Mouse (Mus musculus): ENCODE data around the gene C3.

The C3 gene

DNA sequence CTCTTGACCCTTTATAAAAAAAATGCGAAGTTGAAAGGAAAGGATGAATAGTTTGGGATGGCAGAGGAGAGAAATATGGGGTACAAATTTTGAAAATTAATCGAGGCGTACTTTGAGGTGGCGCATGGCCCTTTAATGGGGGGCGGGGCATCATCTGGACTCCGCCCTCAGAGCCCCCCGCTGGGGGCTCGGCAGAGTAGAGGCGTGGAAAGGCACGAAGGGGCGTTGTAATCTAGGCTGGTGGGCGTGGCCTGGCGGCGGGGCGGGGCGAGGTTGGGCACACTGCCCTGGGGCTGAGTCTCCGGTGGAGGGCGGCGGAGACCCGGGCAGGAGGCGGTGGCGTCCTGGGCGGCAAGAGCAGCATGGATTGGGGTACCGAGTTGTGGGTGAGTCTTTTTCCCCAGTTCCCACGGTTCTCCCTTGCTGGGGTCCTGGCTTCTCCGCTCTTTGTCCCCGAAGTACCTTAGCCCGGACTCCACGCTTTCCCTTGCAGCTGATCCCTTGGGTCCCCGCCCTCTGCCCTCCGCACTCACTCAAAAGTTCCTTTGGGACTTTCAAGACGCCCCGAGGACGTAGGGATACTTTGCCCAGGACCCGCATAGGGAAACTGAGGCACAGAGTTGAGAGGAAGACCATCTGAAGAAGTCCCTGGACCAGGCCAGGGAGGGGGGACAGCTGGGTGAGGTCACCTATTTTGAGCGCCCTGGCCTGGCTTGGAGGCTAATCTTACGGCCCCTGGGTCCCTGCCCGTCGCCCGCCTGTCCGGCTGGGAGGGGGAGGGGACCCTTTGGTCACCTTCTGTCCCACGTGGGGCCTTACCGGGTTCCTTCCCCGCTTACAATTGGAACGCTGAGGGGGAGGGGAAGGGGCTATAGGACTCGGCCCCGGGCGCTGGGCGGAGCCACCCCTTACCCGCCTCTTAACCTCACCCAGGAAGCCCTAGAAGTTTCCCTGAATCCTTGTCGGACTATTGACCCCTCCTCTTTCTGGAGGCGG lies 21.5 kb upstream of the C3 start, which contains the start of gene Trip10:
Trip10 (plus strand) TSS at position 270 of the 996 bp plus-strand sequence.
- peak; percentile 94 for DNase-seq

DNA sequence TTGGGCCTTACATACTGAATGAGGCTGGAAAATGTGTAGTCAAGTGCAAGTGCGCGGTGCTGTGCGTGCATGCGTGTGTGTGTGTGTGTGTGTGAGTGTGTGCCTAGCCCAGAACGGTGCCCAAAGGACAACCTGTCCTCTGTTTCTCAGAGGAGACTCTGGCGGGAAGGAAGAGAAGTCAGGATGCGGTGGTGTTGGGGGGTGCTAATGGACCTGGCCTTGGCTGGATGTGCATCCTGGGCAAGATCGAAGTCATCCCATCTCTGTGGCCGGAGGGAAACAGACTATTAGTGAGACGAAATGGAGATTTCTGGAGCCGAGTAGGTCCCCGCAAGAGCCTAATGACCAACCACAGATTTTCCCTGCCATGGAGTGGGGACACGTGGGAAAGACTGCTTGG lies 20.8 kb upstream of the C3 start:
- no peak for DNase-seq

DNA sequence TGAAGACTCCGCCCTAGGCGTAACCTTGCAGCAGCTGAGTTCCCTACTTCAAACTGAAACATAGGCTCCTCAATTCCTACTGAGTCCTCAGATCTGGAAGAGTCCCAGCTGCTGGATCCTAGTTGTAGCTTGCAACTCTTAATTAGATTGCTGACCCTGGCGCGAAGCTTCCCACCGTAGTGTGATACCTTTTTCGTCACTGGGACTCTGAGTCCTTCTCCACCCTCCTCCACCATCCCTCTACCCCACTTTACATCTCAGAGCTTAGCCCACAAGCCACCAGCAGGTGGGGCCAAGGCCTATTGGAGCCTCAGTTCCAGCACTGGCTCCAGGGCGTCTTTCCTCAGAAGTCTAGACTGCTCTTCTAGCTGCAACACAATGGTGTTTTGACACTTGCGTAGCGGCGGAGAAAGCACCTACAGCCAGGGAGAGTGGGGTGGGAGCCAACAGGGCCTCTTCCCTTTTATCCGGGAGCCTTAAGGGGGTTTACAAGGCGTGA lies 20.3 kb upstream of the C3 start, which contains the start of gene Gpr108:
Gpr108 (minus strand) TSS at position 246 of the 499 bp plus-strand sequence.
- DNase-seq = peak; percentile 90

DNA sequence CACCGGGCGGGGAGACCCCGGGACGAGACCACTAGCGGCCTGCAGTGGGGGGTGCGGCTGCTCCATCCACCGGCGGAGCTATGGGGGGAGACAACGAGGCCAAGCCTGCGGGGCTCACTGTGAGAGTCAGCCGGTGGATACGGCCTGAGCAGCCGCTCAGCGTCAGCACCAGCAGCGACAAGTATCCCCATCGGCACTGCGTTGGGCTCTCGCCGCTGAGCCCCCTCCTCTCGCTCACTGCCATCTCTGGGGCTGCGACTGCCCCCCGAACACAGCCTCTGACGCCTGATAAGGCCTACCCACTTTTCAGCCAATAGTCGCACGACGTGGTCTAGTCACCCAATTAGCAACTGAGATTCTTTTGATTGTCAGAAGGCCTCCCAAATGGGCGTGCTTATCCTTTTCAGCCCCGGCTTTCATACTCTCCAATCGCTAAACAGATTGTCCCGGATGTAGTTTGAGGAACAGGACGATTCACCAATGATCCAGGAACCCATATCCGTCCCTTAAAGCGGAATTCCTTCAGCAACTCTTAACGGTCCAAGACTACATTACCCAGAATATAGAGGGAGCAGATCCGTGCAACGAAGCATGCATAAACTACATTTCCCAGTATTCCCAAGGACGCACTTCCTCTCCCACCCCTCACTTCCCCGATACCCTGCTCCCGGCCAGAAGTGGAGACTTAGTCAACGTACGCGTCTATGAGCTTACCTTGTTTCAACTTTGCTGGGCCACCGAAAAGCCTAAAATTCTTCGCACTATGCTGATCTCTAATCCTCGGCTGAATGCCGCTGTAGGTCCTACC lies 19.7 kb upstream of the C3 start:
- DNase-seq = peak; percentile 100

DNA sequence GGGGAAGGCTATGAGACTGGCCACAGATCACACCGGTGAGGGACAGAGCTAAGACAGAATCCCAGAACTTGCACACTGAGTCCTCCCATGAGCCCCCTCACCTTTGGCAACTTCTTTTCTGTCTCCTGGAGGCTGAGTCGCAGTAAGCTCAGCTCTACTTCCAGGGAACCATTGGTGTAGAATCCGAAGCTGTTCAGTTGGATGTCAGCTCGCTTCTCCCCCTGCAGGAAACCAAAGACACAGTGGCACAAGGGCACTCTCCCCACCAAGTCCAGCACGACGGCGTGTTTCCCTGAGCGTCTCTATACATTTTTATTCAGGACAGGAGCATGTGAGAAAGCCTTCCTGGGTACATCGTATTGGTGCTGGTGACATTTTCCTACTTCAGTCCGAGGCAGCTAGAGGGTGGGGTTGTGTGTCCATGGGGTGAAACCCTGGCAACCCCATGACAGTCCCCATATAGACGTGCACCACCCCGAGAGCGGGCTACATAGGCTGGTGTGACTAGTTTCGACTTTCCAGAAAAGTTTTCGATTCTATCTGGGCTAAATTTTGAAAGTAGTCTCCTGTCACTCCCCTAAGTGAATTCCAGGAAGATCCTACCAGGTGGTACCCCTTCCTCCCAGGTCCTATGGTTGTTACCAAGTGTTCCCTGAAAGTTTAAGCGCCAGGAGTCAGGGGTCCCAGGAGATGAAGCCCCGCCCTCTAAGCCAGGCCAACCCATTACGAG lies 18.9 kb upstream of the C3 start:
- no peak for DNase-seq

DNA sequence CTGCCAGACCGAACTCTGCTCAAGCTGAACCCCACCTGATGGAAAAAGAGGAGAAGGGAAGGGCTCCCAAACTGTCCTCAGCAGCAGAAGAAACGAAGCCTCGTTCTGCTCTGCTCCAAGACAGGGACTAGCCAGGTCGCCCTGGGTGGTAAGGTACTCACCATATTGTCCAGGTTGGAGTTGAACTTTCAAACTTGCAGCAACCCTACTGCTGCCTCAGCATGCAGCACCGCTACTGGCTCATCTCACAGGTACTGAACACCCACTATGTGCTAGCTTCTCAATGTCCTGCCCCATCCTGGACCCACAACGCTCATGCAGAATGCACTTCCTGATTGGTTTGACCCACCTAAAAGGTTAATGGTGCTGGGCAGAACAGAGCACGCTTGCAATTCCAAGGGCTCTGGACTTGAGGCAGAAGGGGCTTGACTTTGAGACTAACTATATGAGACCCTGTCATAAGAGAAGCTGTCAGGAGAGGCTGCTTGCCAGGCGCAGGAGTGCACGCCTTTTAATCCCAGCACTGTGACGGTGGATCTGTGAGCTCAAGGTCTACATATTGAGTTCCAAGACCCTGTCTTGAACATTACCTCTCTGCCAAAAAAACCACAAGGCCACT lies 17.5 kb upstream of the C3 start:
- no peak for DNase-seq

DNA sequence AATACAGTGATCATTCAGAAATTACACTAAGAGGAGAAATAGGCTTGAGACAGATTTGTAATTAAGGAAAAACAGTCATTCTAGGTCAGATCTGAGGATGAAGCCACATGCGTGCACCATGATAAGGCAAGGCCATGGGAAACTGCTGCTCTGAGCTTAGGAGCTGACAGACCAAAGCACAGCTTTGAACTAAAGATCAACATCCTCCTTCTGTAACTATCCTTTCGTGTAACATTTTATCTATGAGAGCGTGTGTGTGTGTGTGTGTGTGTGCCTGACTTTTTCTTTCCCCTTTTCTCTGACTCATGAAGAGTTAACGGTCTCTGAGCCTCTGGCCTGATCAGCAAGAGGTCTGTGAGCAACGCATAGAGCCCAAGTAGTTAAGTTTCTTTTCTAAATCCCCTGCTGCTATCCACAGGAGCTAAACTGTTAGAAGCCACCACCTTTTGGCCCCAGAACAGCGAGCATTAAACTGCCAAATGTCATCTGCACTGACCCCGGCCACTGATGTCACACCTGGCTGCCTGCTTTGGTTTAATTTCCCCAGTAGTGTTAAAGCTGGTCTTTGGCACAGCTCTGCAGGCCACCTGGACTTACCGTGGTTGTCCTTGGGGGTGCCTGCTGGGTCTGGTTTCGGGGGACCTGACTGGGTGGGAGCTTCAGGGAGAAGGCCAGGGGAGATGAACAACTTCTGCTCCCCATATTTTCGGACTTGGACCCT lies 15.9 kb upstream of the C3 start:
- DNase-seq = no peak

DNA sequence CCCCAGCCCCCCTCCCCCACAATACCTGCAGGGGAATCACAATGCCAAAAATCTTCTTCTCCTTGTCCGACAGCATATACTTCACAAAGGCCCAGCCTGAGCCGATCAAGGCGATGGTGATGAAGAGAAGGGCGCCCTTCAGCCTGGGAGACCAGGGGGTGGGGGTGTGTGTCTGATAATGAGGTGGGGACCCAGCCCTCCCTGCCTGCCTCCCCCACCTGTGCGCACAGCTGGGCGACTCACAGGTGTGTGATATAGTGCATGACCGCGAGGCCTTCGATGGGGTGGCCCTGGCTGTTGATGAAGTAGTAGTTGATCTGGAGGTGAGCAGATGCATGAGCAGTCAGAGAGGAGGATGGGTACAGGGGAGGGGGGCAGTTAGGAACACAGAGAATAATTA lies 9.2 kb upstream of the C3 start:
- no peak for DNase-seq

DNA sequence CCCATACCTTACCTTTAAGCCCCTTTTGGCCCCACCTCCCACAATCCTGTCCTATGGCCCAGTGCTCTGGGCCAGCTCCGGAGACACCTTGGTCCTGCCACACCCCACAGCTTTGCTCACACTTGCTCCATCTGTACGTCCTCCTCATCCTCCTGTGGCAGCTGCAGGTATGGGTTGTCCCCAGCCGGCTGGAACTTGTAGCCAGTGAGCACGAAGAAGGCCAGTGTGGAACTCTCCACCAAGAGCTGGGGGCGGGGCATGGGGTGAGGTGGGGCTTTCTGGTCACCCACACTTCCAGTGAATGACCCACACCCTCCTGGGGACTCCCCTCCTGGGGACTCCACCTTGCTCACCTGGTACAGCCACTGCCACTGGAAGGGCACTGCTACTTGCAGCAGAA lies 7.9 kb upstream of the C3 start:
- no peak for DNase-seq

DNA sequence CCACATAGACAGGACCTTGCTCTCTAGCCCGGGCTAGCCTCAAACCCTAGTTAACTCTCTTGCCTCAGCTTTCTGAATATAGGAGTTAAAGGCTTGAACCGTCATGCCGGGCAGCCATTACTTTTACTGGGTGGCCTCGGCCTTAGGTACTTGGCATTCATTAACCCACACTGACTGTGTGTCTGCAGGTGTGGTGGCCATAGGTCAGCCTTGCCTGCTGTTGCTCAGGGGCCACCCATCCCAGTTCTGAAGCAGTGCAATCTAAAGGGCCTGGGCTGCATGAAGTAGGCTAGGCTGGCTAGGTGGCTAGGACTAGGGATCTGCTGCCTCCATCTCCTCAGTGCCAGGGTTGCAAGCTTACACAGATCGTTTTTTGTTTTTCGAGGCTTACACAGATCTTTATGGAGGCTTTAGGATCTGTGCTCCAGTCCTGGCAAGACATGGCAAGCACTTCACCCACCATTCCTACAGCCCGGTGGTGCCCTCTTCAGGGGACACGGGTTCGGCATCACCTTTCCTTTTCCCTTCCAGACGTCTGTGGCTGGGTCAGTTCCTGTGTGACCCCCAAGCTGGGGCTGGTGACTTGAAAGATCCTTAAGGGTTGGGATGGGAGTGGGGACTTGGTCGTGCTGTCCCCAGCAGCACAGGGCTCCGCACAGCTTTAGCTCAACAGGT lies 6.5 kb upstream of the C3 start:
- DNase-seq = no peak

DNA sequence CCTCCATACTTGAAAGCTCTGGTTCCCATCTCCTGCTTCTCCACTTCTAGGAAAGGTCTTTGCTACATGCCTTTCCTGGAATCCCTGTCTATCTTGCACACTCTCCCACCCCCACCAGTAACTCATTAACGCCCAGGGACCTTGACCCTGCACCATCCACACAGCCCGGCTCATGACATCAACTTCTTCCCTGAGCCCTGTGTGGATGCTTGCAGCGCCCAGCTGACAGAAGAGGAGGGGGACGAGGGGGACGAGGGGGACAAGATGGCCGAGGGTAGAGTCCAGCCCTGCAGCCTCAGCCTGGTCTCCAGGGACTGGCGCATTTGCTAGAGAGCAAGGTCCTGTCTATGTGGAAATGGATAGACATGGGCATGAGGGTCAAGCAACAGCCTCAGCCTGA lies 5.1 kb upstream of the C3 start:
- DNase-seq = peak; percentile 40

DNA sequence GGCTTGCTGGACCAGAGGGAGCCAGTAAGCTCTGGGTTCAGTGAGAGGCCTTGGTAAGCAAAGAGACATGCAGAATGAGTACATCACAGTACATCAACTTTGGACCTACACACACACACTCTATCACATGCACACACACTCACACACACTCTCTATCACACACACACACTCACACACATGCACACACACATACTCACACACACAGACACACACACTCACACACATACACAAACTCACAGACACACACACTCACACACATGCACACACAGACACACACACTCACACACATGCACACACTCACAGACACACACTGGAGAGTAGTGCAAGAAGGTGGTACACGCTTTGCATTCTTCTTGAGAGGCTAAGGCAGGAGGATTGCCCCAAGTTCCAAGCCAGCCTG lies 4.3 kb upstream of the C3 start:
- no peak for DNase-seq

DNA sequence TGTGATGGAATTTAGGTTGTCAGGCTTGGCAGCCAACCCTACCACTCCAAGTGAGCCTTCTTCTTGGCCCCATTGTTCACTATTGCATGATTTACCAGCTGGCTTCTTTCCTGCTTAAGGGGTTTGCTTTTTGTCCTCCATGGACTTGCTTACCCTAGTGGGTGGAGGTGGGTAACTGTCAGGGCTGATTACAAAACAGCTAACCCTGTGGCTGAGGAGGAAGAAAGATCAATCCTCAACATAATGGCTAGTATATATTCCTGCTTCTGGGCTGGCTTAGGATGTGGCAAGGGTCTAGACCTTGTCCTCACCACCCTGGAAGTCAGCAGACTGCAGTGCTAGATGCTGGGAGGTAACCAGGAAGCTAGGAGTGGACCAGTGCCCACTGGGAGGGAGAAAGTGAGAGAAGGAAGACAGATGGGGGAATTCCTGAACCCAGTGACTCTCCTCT lies 3.4 kb upstream of the C3 start:
- DNase-seq = no peak

DNA sequence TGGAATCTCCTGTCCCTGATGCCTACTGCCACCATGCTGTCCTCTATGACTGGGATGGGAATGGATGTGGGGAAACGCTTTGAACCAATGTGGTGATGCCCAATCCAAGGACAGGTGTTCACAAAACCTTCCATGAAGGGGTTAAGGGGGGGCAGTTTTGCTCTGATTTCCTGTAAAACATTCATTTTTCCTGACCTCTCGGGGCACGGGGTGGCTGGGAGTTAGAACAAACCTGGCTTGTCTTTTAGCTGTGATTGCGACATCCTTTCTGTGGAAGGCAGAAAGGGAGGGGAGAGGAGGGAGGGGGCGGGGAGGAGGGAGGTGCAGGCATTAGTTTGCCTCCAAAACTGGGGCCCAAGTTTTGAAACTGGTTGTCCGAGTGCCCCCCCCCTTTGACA lies 2.8 kb upstream of the C3 start:
- no peak for DNase-seq

DNA sequence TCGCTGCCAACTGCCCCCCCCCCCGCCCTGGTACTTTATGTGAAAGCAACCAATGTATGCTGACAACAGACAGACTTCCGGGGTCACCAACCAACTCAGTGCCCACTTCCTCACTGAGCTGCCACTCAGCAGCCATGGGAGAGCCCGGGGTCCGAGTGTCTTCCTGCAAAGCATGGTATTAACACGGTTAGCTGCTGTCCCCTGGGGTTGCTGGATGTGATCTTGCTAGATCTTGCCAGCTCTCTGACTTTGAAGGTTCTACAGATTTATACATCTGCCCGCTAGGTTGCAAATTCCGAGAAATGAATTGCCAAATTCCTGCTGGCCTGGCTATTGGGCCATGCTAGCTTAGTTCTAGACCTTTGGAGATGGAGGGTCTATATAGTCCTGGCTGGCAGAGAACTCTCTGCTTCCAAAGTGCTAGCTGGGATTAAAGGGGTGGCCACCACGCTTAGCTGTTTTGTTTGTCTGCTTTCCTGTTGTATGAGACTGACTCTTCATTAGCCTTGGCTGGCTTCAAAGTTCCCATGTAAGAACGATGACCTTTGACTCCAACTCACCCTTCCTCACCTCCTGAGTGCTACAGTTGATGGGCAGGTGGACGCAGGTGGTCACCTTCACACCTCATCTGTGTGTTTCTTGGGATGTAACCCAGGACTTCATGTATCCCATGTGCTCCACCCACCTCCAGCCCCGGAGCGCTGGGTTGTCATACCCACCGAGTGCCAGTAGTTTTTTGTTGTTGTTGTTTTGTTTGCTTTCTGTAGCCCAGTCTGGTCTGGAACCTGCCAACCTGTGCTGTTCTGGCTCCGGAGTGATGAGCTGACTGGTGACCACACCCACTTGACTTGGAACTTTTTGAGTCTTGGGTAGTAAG lies 2.2 kb upstream of the C3 start:
- no peak for DNase-seq

DNA sequence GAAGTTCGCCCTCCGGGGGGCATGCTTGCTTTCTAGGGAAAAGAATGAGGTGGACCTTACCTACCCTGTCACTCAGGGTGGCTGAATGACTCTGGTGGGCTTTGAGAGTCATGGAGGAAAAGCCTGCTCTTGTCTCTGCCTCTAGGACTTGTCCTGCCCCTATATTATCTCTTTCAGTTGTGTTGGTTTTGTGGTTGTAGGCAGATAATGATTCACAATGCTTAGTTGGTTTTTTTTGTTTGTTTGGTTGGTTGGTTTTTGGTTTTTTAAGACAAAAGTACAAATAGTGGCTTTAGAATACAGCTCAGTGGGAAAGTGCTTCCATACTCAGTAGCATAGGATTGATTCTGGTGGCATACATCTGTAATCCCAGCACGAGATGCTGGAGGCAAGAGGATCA lies 937 bp upstream of the C3 start:
- no peak for DNase-seq

DNA sequence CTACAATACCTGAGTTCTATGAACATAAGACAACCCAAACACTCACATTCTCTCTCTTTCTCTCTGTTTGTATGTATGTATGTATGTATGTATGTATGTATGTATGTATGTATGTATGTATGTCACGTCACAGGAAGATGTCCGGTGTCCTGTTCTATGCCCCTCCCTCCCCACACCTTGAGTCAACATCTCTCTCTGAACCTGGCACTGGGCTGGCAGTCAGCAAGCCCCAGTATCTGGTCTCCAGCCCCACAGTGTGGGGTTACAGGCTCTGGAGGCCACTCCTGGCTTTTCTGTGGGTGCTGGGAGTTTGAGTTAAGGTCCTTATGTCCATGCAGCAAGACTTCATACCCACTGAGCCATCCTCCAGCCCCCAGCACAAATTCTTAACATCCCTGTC lies 468 bp downstream of the C3 start:
- DNase-seq = no peak

DNA sequence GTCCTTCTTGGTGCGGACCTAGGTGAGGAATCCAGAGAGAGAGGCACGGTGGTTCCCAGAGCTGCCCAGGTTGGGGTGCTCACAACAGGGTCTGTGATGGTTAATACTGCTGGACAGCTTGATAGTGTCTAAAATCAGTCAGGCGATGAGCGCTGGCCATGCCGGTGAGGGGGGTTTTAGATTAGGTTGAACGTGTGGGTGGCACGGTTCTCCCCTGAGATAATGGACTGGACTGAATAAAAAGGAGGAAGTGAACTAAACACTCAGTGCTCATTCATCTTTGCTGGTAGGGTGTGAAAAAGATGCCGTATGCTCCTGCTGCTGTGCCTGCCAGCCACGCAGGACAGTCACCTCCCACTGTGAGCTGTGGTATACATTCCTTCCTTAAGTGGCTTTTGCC lies 4.6 kb downstream of the C3 start:
- no peak for DNase-seq

DNA sequence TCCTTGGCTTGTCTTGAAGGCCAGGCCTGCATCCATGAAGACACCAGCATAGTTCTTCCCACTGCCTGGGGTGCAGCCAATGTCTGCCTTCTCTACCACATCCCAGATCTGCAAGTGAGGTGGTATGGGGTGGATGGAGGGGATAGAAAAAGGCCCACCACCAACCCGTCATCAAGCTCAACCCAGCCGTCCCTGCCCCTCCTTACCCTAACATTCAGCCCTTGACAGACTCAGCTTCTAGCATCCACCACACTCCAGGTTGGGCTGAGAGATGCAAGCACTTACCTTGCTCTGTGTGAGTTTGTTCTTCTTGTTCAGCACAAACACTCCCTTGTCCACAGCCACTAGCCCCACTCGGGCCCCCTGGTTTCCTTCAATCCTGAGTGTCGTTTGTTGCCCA lies 6.0 kb downstream of the C3 start:
- no peak for DNase-seq

DNA sequence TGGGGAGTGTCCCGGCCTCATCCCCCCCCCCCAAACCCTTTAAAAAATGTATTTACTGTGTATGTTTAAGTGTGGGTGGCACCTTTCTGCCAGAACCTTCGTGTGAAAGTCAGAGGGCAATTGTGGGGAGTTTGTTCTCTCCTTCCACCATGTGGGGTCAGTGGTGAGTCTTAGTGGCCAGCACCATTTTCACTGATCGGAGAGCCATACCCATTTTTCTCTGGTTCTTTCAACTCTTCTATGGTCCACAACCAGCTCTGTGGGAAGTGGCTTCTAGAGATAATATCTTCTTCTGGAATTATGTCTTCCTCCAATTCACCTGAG lies 8.1 kb downstream of the C3 start:
- DNase-seq = peak; percentile 40
